Mouse (Mus musculus): ENCODE data around the gene Pi4ka.

Gene Pi4ka

GRCm38 (mm10) chr16:17271124-17271523 lies 135.0 kb downstream of the Pi4ka start:
- peak in 1 of 2 experiments; percentile 47 for DNase-seq

- no peak for DNase-seq
These were observed 136.2 kb downstream of the Pi4ka start for GRCm38 (mm10) chr16:17269872-17270271.

GRCm38 (mm10) chr16:17267937-17268336 lies 138.2 kb downstream of the Pi4ka start:
- DNase-seq: no peak

- DNase-seq: no peak
These were observed 140.0 kb downstream of the Pi4ka start for GRCm38 (mm10) chr16:17266113-17266512.

- DNase-seq: no peak
These were observed 144.8 kb downstream of the Pi4ka start for GRCm38 (mm10) chr16:17261341-17261740.

GRCm38 (mm10) chr16:17258917-17259316 lies 147.2 kb downstream of the Pi4ka start:
- no peak for DNase-seq

- no peak for DNase-seq
These were observed 148.7 kb downstream of the Pi4ka start for GRCm38 (mm10) chr16:17257359-17257821.

GRCm38 (mm10) chr16:17255270-17255669 lies 150.8 kb downstream of the Pi4ka start:
- DNase-seq: no peak

- no peak for DNase-seq
These were observed 152.0 kb downstream of the Pi4ka start for GRCm38 (mm10) chr16:17254005-17254597.

- DNase-seq: no peak
These were observed 153.3 kb downstream of the Pi4ka start for GRCm38 (mm10) chr16:17252841-17253240.

GRCm38 (mm10) chr16:17252086-17252726 lies 153.9 kb downstream of the Pi4ka start:
- DNase-seq: no peak

GRCm38 (mm10) chr16:17251539-17251938 lies 154.6 kb downstream of the Pi4ka start:
- no peak for DNase-seq

GRCm38 (mm10) chr16:17249135-17249534 lies 157.0 kb downstream of the Pi4ka start:
- DNase-seq: no peak

GRCm38 (mm10) chr16:17247727-17248126 lies 158.4 kb downstream of the Pi4ka start:
- DNase-seq: no peak

- DNase-seq: no peak
These were observed 161.1 kb downstream of the Pi4ka start for GRCm38 (mm10) chr16:17244996-17245395.

GRCm38 (mm10) chr16:17243731-17244130 lies 162.4 kb downstream of the Pi4ka start:
- DNase-seq: no peak

GRCm38 (mm10) chr16:17239409-17239808 lies 166.7 kb downstream of the Pi4ka start:
- no peak for DNase-seq

GRCm38 (mm10) chr16:17237634-17238033 lies 168.5 kb downstream of the Pi4ka start:
- no peak for DNase-seq

GRCm38 (mm10) chr16:17234916-17235665 lies 171.0 kb downstream of the Pi4ka start:
- no peak for DNase-seq

GRCm38 (mm10) chr16:17234499-17234895 lies 171.6 kb downstream of the Pi4ka start:
- DNase-seq: no peak

- DNase-seq: no peak
These were observed 172.2 kb downstream of the Pi4ka start for GRCm38 (mm10) chr16:17233702-17234498.

GRCm38 (mm10) chr16:17232794-17233701 lies 173.1 kb downstream of the Pi4ka start, which contains the start of gene Hic2:
Hic2 (plus strand) TSS chr16:17233572.
- DNase-seq: peak; percentile 87 to 92

All from spleen, adult 18-20 months (tissue).